Mouse (Mus musculus): ENCODE measurements around the gene Scp2.
"Not testable (repeated sequence)": the region's sequence is repeated elsewhere in the genome, so short reads cannot be mapped to it uniquely, and the experiment has no call there.

Gene Scp2

GRCm38 (mm10) chr4:108144880-108145279 lies at the start of gene Scp2:
TSS of gene Scp2 (minus strand) at chr4:108144998.
- DNase-seq: no peak

GRCm38 (mm10) chr4:108192821-108193323 lies 48.1 kb upstream of the Scp2 start:
- no peak for DNase-seq

GRCm38 (mm10) chr4:108182278-108182677 lies 37.5 kb upstream of the Scp2 start:
- no peak for DNase-seq

GRCm38 (mm10) chr4:108168056-108168455 lies 23.3 kb upstream of the Scp2 start:
- DNase-seq: no peak

GRCm38 (mm10) chr4:108166874-108167273 lies 22.1 kb upstream of the Scp2 start:
- no peak for DNase-seq

- DNase-seq: peak in 1 of 2 experiments; percentile 8
Measured at GRCm38 (mm10) chr4:108165152-108165895, 20.5 kb upstream of the Scp2 start, which contains the start of gene Echdc2. TSS of gene Echdc2 (plus strand) at chr4:108165437.

GRCm38 (mm10) chr4:108163291-108163690 lies 18.5 kb upstream of the Scp2 start:
- no peak for DNase-seq

GRCm38 (mm10) chr4:108161936-108162335 lies 17.1 kb upstream of the Scp2 start:
- DNase-seq: no peak

- not testable (repeated sequence) for DNase-seq
Measured at GRCm38 (mm10) chr4:108155141-108155540, 10.3 kb upstream of the Scp2 start.

- DNase-seq: not testable (repeated sequence)
Measured at GRCm38 (mm10) chr4:108145554-108145953, 756 bp upstream of the Scp2 start.

- DNase-seq: no peak
Measured at GRCm38 (mm10) chr4:108143778-108144177, 1.0 kb downstream of the Scp2 start.

GRCm38 (mm10) chr4:108143178-108143577 lies 1.6 kb downstream of the Scp2 start:
- not testable (repeated sequence) for DNase-seq

- DNase-seq: no peak
Measured at GRCm38 (mm10) chr4:108136938-108137337, 7.9 kb downstream of the Scp2 start.

- DNase-seq: no peak
Measured at GRCm38 (mm10) chr4:108130452-108130851, 14.3 kb downstream of the Scp2 start.

- no peak for DNase-seq
Measured at GRCm38 (mm10) chr4:108128339-108128738, 16.5 kb downstream of the Scp2 start.

GRCm38 (mm10) chr4:108127516-108127915 lies 17.3 kb downstream of the Scp2 start:
- no peak for DNase-seq

GRCm38 (mm10) chr4:108126260-108126659 lies 18.5 kb downstream of the Scp2 start:
- DNase-seq: no peak

GRCm38 (mm10) chr4:108124104-108124503 lies 20.7 kb downstream of the Scp2 start:
- DNase-seq: no peak

- DNase-seq: peak; percentile 83 to 84
Measured at GRCm38 (mm10) chr4:108117924-108118876, 26.6 kb downstream of the Scp2 start.

- DNase-seq: no peak
Measured at GRCm38 (mm10) chr4:108117488-108117887, 27.3 kb downstream of the Scp2 start.

- no peak for DNase-seq
Measured at GRCm38 (mm10) chr4:108116466-108116865, 28.3 kb downstream of the Scp2 start.

- DNase-seq: no peak
Measured at GRCm38 (mm10) chr4:108110706-108111105, 34.1 kb downstream of the Scp2 start.

- DNase-seq: no peak
Measured at GRCm38 (mm10) chr4:108109728-108110127, 35.1 kb downstream of the Scp2 start.

Measured in thymus, adult 18-20 months (tissue).